Mouse (Mus musculus): ENCODE measurements at regions not wholly inside any gene's neighbourhood (a gene's known extent, or its start where the extent isn't known, plus 50 kb on each side); places are given as distances from the start of the nearest gene placed in this dataset.

DNA sequence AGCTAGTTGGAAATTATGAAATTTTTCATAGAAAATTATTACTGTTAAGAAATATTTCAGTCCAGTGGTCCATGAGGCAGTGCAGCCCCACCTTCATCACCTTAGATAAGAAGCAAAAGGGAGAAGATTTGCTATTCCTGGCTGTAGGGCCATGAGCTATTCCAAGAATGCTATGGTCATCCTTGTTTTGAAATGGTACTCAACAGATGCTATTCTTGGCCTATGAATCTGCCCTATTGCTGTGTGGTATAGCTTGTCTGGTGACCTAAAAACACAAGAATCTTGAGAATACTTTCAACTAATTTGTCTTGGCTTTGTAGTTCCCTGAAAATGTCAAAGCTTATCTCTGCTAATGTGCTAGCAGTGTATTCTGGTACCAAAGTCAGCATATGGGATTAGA, 254.8 kb upstream of the Rasgrp1 start:
- no peak overlapping the region for H3K4me3 ChIP-seq (ENCODE audit: insufficient read depth, low read length)
- TF ChIP-seq CTCF (IDR thresholded peaks at IDR 0.05; ENCODE audit: extremely low read depth, insufficient read depth, low read length) (no peak), POLR2A (IDR thresholded peaks at IDR 0.05; ENCODE audit: extremely low read depth, insufficient read depth, low read length) (no peak)
- H3K4me1 ChIP-seq (ENCODE audit: control insufficient read depth, insufficient read depth, low read length), result no peaks in the 10 kb centered on the region
- no peak overlapping the region for H3K27ac ChIP-seq (ENCODE audit: insufficient read depth, low read length)

DNA sequence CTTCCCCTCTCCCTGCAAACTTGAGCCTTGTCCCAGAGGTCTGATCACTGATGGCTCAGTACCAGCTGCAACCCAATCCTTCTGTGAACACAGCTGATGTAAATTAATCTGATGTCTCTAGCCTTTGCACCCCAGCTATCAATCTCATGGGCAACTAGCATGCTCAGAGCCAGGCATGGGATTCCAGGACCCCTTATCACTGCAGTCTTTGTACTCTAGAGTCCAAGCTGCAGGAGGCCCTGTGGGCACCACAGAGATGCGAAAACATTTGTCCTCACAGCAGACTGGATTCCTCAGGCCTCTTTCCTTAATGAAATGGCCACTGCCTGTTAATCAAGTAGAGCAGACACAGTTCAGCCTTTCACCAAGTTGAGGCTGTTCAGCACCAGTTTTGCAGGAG, 272.0 kb upstream of the Rasgrp1 start:
- Histone ChIP-seq H3K4me1 (ENCODE audit: control insufficient read depth, insufficient read depth, low read length) (no peaks in the 10 kb centered on the region), H3K27ac (ENCODE audit: insufficient read depth, low read length) (no peak overlapping the region)

DNA sequence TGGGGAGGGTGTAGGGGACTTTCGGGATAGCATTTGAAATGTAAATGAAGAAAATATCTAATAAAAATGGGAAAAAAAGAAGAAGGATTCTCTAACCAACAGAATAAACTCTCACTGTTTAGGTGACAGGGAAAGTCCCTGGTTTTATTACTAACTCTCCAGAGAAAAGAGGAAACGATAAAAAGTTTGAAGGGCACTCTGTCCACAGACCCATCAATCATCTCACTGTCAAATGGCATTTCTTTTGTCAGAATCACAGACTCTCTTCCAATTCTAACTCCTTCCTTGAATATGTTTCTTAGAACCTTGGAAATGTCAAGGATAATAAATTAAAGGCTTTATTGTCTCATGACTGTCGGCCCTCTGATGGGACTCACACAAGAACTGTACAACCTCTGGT, 275.3 kb upstream of the Rasgrp1 start:
- Histone ChIP-seq H3K27ac (ENCODE audit: insufficient read depth, low read length) (no peak overlapping the region), H3K4me1 (ENCODE audit: control insufficient read depth, insufficient read depth, low read length) (no peaks in the 10 kb centered on the region), H3K4me3 (ENCODE audit: insufficient read depth, low read length) (no peak overlapping the region)
- TF ChIP-seq POLR2A (IDR thresholded peaks at IDR 0.05; ENCODE audit: extremely low read depth, insufficient read depth, low read length), result no peak
- no peak for TF ChIP-seq CTCF (IDR thresholded peaks at IDR 0.05; ENCODE audit: extremely low read depth, insufficient read depth, low read length)

More for the DNA sequence above, 272.0 kb upstream of the Rasgrp1 start:
- H3K4me3 ChIP-seq (ENCODE audit: insufficient read depth, low read length), result no peak overlapping the region
- TF ChIP-seq POLR2A (IDR thresholded peaks at IDR 0.05; ENCODE audit: extremely low read depth, insufficient read depth, low read length) (no peak), CTCF (IDR thresholded peaks at IDR 0.05; ENCODE audit: extremely low read depth, insufficient read depth, low read length) (no peak)

DNA sequence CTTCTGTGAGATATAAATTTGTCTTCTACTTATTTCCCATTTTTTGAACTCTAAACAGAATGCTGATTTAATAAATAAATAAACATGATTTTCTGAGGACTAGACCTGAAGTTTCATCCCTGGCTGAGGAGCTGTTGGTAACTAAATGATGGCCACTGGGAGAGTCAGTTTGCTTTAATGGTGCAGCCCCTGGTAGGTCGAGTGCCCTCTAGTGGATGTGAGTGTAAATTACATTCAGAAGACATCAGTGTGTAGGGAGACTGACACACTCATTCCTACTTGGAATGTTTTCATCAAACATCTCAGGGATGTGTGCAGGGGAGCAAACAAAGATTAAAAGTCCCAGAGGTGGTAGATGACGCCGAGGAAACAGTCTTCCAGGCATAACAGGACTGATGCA, 281.2 kb upstream of the Rasgrp1 start:
- no peak for TF ChIP-seq POLR2A (IDR thresholded peaks at IDR 0.05; ENCODE audit: extremely low read depth, insufficient read depth, low read length)
- peak; percentile 58; the same call in 1 of the 2 replicates for TF ChIP-seq CTCF (IDR thresholded peaks at IDR 0.05; ENCODE audit: extremely low read depth, insufficient read depth, low read length)
- Histone ChIP-seq H3K4me1 (ENCODE audit: control insufficient read depth, insufficient read depth, low read length) (no peaks in the 10 kb centered on the region), H3K27ac (ENCODE audit: insufficient read depth, low read length) (no peak overlapping the region), H3K4me3 (ENCODE audit: insufficient read depth, low read length) (no peak overlapping the region)

DNA sequence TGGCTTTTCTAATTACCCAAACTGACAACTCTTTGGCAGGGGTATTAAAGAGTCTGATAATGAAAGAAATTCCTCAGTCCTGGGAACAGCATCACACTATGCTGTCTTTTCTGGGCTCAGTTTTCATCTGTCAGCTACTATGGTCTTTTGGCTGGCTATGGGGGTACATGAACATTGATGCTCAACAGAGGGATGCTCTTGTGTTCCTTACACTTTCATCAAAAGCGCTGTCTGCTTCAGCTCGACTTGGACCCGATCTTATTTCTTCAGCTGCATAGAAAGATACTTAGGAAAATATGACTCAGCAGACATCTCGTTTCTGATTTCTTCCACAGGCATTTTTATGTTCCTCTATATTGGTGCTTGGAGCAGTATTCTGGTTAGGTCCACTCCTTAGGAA, 292.1 kb upstream of the Rasgrp1 start:
- no peak overlapping the region for H3K4me3 ChIP-seq (ENCODE audit: insufficient read depth, low read length)
- no peak for TF ChIP-seq CTCF (IDR thresholded peaks at IDR 0.05; ENCODE audit: extremely low read depth, insufficient read depth, low read length)
- no peak for TF ChIP-seq POLR2A (IDR thresholded peaks at IDR 0.05; ENCODE audit: extremely low read depth, insufficient read depth, low read length)
- H3K27ac ChIP-seq (ENCODE audit: insufficient read depth, low read length), result no peak overlapping the region
- no peaks in the 10 kb centered on the region for H3K4me1 ChIP-seq (ENCODE audit: control insufficient read depth, insufficient read depth, low read length)

DNA sequence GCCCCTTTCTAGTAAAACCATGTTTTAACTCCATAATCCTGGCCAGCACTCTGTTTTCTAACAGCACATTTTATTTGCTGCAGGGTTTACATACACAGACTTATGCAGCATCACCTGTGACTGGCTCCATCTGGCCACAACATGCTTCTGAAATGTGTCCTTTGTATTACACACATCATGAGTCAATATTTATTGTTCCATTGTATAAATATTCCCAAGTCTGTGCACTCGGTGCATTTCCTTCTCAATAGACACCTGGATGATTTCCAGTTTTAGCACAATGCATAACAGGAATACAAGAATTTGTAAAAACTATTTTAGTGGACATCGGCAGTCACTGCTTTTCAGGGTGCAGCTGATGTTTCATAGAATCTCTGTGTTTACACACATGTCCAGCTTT, 294.6 kb upstream of the Rasgrp1 start:
- H3K4me3 ChIP-seq (ENCODE audit: insufficient read depth, low read length), result no peak overlapping the region
- no peak overlapping the region for H3K27ac ChIP-seq (ENCODE audit: insufficient read depth, low read length)
- TF ChIP-seq POLR2A (IDR thresholded peaks at IDR 0.05; ENCODE audit: extremely low read depth, insufficient read depth, low read length) (no peak), CTCF (IDR thresholded peaks at IDR 0.05; ENCODE audit: extremely low read depth, insufficient read depth, low read length) (no peak)
- H3K4me1 ChIP-seq (ENCODE audit: control insufficient read depth, insufficient read depth, low read length), result no peaks in the 10 kb centered on the region

DNA sequence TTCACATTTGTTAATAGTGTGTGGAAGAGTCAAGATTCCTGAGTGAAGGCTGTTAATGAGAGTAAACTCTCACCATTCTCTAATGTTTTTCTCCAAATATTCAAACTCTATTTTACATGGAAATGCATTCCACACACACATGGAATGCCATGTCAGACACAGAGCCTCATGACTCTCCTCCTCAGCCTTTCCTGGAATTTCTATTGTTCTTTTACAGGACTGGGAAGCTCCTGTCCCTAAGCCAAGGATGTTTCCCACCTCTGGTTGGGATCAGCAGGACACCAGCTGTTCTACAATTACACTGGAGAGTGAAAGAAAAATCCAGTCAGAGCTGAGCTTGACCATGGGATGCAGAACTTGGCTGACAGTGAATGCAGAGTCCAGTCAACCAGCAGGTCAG, 309.3 kb upstream of the Rasgrp1 start:
- H3K27ac ChIP-seq (ENCODE audit: insufficient read depth, low read length), result no peak overlapping the region
- no peaks in the 10 kb centered on the region for H3K4me1 ChIP-seq (ENCODE audit: control insufficient read depth, insufficient read depth, low read length)
- no peak overlapping the region for H3K4me3 ChIP-seq (ENCODE audit: insufficient read depth, low read length)
- no peak for TF ChIP-seq POLR2A (IDR thresholded peaks at IDR 0.05; ENCODE audit: extremely low read depth, insufficient read depth, low read length)
- no peak for TF ChIP-seq CTCF (IDR thresholded peaks at IDR 0.05; ENCODE audit: extremely low read depth, insufficient read depth, low read length)

DNA sequence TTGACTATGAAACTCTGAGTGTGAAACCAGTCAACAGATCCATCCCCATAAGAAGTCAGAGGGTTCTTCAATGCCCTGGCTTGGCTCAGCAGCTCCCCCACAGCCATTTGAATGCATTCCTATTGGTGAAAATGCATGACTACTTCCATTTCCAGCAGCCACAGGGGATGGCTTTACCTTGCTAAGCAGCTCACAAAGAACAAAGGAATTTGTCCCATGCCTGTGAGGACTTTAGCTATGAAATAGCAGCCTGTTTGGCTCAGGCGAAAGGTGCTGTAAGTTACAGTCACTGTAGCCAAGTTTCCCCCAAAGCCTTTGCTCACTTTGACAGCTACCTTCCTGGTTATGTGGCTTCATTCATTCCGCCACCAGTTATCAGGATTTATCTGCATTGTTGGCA, 309.8 kb upstream of the Rasgrp1 start:
- no peak for TF ChIP-seq POLR2A (IDR thresholded peaks at IDR 0.05; ENCODE audit: extremely low read depth, insufficient read depth, low read length)
- no peak for TF ChIP-seq CTCF (IDR thresholded peaks at IDR 0.05; ENCODE audit: extremely low read depth, insufficient read depth, low read length)
- H3K4me1 ChIP-seq (ENCODE audit: control insufficient read depth, insufficient read depth, low read length), result no peaks in the 10 kb centered on the region
- H3K4me3 ChIP-seq (ENCODE audit: insufficient read depth, low read length), result no peak overlapping the region
- H3K27ac ChIP-seq (ENCODE audit: insufficient read depth, low read length), result no peak overlapping the region

DNA sequence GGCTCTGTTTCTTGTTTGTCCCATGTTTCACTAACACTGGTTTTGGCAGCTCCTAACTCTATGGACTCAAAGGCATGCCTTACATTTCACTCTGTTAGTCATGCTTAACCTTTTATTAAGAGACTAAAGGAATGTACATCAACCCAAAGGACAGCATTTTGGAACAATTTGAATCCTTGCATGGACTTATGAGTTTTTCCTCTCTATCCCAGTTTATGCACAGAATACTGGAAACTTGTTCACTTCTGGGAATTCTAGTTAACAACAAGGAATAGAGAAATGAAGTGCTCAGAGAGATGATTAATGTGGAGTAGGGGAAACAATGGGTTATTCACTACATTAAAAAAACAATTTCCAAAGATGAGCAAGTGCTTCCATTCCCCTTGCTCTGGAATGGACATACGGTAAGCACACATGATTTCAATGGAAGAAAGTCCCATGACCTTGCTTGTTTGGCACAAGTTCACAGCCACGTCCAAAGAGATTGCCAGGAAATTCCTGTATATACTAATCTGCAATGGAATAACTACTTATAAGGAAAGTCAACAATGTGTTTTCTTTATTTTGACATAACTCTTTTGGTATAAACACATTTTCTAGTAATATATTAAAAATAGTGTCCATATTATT, 313.9 kb upstream of the Rasgrp1 start:
- Histone ChIP-seq H3K4me3 (ENCODE audit: insufficient read depth, low read length) (no peak overlapping the region), H3K27ac (ENCODE audit: insufficient read depth, low read length) (no peak overlapping the region), H3K4me1 (ENCODE audit: control insufficient read depth, insufficient read depth, low read length) (no peaks in the 10 kb centered on the region)
- TF ChIP-seq CTCF (IDR thresholded peaks at IDR 0.05; ENCODE audit: extremely low read depth, insufficient read depth, low read length) (no peak), POLR2A (IDR thresholded peaks at IDR 0.05; ENCODE audit: extremely low read depth, insufficient read depth, low read length) (no peak)

DNA sequence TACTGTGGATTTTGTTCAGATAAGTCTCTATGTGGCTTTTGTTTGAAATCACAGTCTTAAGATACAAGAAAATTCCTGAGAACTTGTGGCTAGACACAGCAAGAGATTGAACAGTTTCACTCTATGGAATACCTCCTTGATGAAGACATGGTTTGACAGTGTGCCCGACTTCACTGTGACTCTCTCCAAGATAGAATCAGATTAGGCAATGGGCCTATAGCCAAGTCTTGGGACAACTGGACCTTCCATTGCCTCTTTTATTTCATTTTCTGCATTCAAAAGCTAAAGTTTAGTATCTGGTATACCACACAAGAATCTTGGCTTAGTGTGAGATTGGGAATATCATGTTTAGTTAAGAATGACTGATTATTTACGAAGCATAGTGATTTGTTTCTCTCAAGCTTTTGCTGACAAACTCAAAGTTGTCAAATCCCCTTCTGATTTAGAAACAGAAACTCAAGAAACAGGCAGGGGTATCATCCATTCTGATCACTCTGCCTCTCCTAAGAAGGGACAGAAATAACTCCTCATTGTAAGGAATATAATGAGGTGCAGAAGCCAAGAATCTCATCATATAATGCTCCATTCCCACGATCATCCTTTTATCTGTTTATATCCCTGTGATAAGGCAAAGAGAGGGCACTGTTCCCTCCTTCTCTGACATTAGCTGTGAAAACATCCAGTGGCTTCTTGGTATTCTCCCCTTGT, 317.6 kb upstream of the Rasgrp1 start:
- TF ChIP-seq POLR2A (IDR thresholded peaks at IDR 0.05; ENCODE audit: extremely low read depth, insufficient read depth, low read length), result no peak
- no peak for TF ChIP-seq CTCF (IDR thresholded peaks at IDR 0.05; ENCODE audit: extremely low read depth, insufficient read depth, low read length)
- Histone ChIP-seq H3K27ac (ENCODE audit: insufficient read depth, low read length) (no peak overlapping the region), H3K4me1 (ENCODE audit: control insufficient read depth, insufficient read depth, low read length) (no peaks in the 10 kb centered on the region)

More for the DNA sequence above, 317.6 kb upstream of the Rasgrp1 start:
- no peak overlapping the region for H3K4me3 ChIP-seq (ENCODE audit: insufficient read depth, low read length)
